Mouse (Mus musculus): ENCODE measurements around the gene Lrrc43. TPM values are rescaled to one million over a fixed set of nuclear protein-coding genes. Genes with fewer than 3 reads are reported as not detected.

Gene Lrrc43
- not detected in 2 replicates for polyA plus RNA-seq (2012; rRNA removed)
- not detected in 2 replicates for polyA plus RNA-seq (2014; fragmentation: Nextera tagmentation; extraction: Ambion mirVana)

DNA sequence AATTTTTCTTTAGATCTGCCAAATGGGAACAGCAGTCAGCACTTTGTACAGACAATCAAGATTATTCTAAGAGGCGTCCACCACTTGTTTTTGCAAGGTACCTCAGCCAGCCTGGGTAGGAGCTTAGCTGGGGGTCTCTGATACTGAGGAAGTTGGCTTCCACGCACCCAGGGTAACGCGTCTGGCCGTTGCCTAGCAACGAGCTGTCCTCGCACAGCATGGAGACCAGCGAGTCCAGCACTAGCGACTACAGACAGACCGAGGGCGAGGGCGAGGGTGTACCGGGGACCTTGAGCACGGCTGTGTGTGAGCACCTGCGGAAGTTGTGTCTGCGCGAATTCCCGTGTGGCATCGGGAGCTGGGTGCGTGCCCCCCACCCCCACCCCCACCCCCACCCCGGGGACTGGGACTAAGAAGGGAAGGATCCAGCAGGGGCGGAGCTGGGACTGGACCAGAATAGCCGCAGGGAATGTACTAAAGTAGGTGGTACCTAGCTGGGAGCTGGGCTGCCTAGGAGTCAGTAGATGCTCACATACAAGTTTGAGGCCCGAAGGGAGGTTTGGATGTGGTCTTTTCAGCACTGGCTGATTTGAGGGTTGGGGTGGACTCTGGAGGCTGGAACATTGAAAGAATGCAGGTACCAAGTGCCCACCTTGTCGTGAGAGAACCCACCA lies at the start of gene Lrrc43, which contains the start of gene Il31:
TSS of gene Lrrc43 (plus strand) at position 194 of the 674 bp plus-strand sequence.
TSS of gene Il31 (minus strand) at position 378 of the 674 bp plus-strand sequence.
- H3K4me3 ChIP-seq (replicated peaks; ENCODE audit: low read length), result no peak within 1 kb of the TSS
- peak within 1 kb of the TSS; percentile 28; the same call in 1 of the 2 replicates for H3K4me2 ChIP-seq (replicated peaks; ENCODE audit: low read depth, low read length, severe bottlenecking)
- H3K9ac ChIP-seq (ENCODE audit: low read depth, low read length, severe bottlenecking), result peak within 1 kb of the TSS; percentile 36; the same call in 1 of the 2 replicates
- DNase-seq (ENCODE audit: low spot score) (no peak), ATAC-seq (ENCODE audit: low FRiP score, low read depth) (no peak)
- H3K4me1 ChIP-seq (ENCODE audit: control insufficient read depth, insufficient read depth, low read length), result no peaks in the 10 kb centered on the region; the same call in 1 of the 2 replicates
- H3K27me3 ChIP-seq (ENCODE audit: control insufficient read depth, insufficient read depth, low read length), result no peaks in the 10 kb centered on the region
- H3K36me3 ChIP-seq (ENCODE audit: control insufficient read depth, insufficient read depth, low read length), result no peaks in the 10 kb centered on the region
- H3K9me3 ChIP-seq (ENCODE audit: control insufficient read depth, low read length), result no peaks in the 10 kb centered on the region
- no peak within 1 kb of the TSS for H3K27ac ChIP-seq (replicated peaks; ENCODE audit: low read depth, low read length)
- TF ChIP-seq POLR2A (IDR thresholded peaks at IDR 0.05; ENCODE audit: borderline replicate concordance, extremely low read depth, insufficient read depth, insufficient read length), result no peak
- WGBS, result 11% methylated on average over 25 of the region's 25 CpGs

DNA sequence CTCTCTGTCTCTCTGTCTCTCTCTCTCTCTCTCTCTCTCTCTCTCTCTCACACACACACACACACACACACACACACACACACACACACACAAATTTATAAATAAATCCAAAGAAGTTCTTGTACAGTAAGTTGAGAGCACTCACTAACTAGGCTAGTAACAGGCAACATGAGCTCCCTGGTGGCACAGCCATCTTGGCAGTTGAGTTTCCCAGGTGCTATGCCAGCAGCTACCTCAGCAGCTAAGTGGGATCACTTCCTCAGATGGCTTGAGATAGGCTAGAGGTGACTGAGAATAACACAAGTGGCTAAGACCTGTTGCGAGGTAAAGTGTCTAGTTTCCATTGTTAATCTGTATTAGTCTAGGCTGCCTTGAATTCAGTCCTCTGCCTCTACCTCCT lies 49.8 kb upstream of the Lrrc43 start:
- ATAC-seq (ENCODE audit: low FRiP score, low read depth), result no peak
- Histone ChIP-seq H3K27ac (replicated peaks; ENCODE audit: low read depth, low read length) (no peak overlapping the region), H3K27me3 (ENCODE audit: control insufficient read depth, insufficient read depth, low read length) (no peaks in the 10 kb centered on the region), H3K4me2 (replicated peaks; ENCODE audit: low read depth, low read length, severe bottlenecking) (no peak overlapping the region), H3K36me3 (ENCODE audit: control insufficient read depth, insufficient read depth, low read length) (peaks cover 30% of the 10 kb centered on the region), H3K9me3 (ENCODE audit: control insufficient read depth, low read length) (no peaks in the 10 kb centered on the region), H3K9ac (ENCODE audit: low read depth, low read length, severe bottlenecking) (no peak overlapping the region), H3K4me3 (replicated peaks; ENCODE audit: low read length) (no peak overlapping the region), H3K4me1 (ENCODE audit: control insufficient read depth, insufficient read depth, low read length) (no peaks in the 10 kb centered on the region)
- TF ChIP-seq POLR2A (IDR thresholded peaks at IDR 0.05; ENCODE audit: borderline replicate concordance, extremely low read depth, insufficient read depth, insufficient read length), result no peak
- WGBS, result 96% methylated on average over 1 of the region's 1 CpGs
- DNase-seq (ENCODE audit: low spot score), result no peak

DNA sequence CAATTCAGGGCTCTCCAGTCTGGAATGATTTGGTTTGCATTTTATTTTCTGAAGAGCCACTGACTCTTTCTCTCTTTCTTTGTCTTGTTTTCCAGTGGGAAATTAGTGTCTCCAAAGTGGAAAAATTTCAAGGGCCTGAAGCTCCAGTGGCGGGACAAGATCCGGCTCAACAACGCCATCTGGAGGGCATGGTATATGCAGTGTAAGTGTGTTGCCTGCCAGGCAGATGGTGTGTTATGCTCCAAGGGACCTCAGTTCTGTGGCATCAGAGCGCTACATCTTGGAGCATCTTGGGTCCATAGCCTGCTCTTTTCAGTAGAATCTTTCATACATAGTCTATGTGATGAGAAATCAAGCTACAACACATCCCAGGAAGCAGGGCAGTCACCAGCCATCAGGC lies 49.2 kb upstream of the Lrrc43 start:
- H3K4me2 ChIP-seq (replicated peaks; ENCODE audit: low read depth, low read length, severe bottlenecking), result no peak overlapping the region
- ATAC-seq (ENCODE audit: low FRiP score, low read depth) (no peak), DNase-seq (ENCODE audit: low spot score) (no peak)
- H3K27ac ChIP-seq (replicated peaks; ENCODE audit: low read depth, low read length), result no peak overlapping the region
- H3K9me3 ChIP-seq (ENCODE audit: control insufficient read depth, low read length), result no peaks in the 10 kb centered on the region
- H3K9ac ChIP-seq (ENCODE audit: low read depth, low read length, severe bottlenecking), result no peak overlapping the region
- no peaks in the 10 kb centered on the region for H3K4me1 ChIP-seq (ENCODE audit: control insufficient read depth, insufficient read depth, low read length)
- no peaks in the 10 kb centered on the region for H3K27me3 ChIP-seq (ENCODE audit: control insufficient read depth, insufficient read depth, low read length)
- H3K36me3 ChIP-seq (ENCODE audit: control insufficient read depth, insufficient read depth, low read length), result peaks cover 34% of the 10 kb centered on the region
- TF ChIP-seq POLR2A (IDR thresholded peaks at IDR 0.05; ENCODE audit: borderline replicate concordance, extremely low read depth, insufficient read depth, insufficient read length), result no peak
- 80% methylated on average over 4 of the region's 4 CpGs for WGBS
- H3K4me3 ChIP-seq (replicated peaks; ENCODE audit: low read length), result no peak overlapping the region

DNA sequence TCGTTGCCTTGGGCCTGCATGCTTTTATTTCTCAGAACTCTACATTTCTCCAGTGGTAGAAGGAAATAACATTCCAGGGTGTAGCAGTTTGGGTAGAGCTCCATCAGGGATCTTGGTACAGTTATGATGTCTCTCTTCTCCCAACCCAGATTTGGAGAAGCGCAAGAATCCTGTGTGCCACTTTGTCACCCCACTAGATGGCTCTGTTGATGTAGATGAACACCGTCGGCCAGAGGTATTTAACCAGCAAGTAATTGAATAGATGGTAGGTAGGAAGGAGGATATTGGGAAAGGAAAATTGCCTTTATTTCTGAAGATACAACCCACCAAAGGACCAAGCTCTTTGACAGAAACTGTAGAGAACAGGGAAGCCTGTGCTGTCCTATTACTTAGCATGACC lies 48.4 kb upstream of the Lrrc43 start:
- Histone ChIP-seq H3K36me3 (ENCODE audit: control insufficient read depth, insufficient read depth, low read length) (peaks cover 42% of the 10 kb centered on the region), H3K9ac (ENCODE audit: low read depth, low read length, severe bottlenecking) (no peak overlapping the region), H3K27me3 (ENCODE audit: control insufficient read depth, insufficient read depth, low read length) (no peaks in the 10 kb centered on the region), H3K4me1 (ENCODE audit: control insufficient read depth, insufficient read depth, low read length) (no peaks in the 10 kb centered on the region), H3K27ac (replicated peaks; ENCODE audit: low read depth, low read length) (no peak overlapping the region), H3K4me2 (replicated peaks; ENCODE audit: low read depth, low read length, severe bottlenecking) (no peak overlapping the region), H3K4me3 (replicated peaks; ENCODE audit: low read length) (no peak overlapping the region), H3K9me3 (ENCODE audit: control insufficient read depth, low read length) (no peaks in the 10 kb centered on the region)
- DNase-seq (ENCODE audit: low spot score), result no peak
- 65% methylated on average over 4 of the region's 4 CpGs for WGBS
- no peak for TF ChIP-seq POLR2A (IDR thresholded peaks at IDR 0.05; ENCODE audit: borderline replicate concordance, extremely low read depth, insufficient read depth, insufficient read length)
- no peak for ATAC-seq (ENCODE audit: low FRiP score, low read depth)

DNA sequence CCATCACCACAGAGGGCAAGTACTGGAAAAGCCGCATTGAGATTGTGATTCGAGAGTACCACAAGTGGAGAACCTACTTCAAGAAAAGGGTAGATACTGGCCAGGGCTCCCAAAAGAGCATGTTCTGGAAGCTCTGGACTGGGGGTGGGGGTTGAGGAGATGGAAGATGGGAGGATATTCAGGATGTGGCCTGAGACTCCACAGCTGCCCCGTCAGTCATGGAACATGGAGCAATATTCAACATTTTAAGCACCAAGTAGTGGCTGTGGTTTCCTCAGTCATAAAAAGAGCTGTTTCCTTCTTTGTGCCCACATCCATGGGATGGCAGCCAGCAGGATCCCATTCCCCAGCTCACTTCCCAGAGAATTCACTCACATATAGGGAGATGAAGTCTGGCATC lies 46.8 kb upstream of the Lrrc43 start:
- WGBS, result 92% methylated on average over 3 of the region's 3 CpGs
- Histone ChIP-seq H3K36me3 (ENCODE audit: control insufficient read depth, insufficient read depth, low read length) (peaks cover 56% of the 10 kb centered on the region), H3K4me1 (ENCODE audit: control insufficient read depth, insufficient read depth, low read length) (no peaks in the 10 kb centered on the region)

More for the DNA sequence above, 46.8 kb upstream of the Lrrc43 start:
- ATAC-seq (ENCODE audit: low FRiP score, low read depth) (no peak), DNase-seq (ENCODE audit: low spot score) (no peak)
- Histone ChIP-seq H3K4me3 (replicated peaks; ENCODE audit: low read length) (no peak overlapping the region), H3K9ac (ENCODE audit: low read depth, low read length, severe bottlenecking) (no peak overlapping the region), H3K4me2 (replicated peaks; ENCODE audit: low read depth, low read length, severe bottlenecking) (no peak overlapping the region), H3K27ac (replicated peaks; ENCODE audit: low read depth, low read length) (no peak overlapping the region), H3K9me3 (ENCODE audit: control insufficient read depth, low read length) (no peaks in the 10 kb centered on the region), H3K27me3 (ENCODE audit: control insufficient read depth, insufficient read depth, low read length) (no peaks in the 10 kb centered on the region)
- no peak for TF ChIP-seq POLR2A (IDR thresholded peaks at IDR 0.05; ENCODE audit: borderline replicate concordance, extremely low read depth, insufficient read depth, insufficient read length)
